23 mouse cellular contexts compared by ENCODE assay signal in the genomic region with DNA sequence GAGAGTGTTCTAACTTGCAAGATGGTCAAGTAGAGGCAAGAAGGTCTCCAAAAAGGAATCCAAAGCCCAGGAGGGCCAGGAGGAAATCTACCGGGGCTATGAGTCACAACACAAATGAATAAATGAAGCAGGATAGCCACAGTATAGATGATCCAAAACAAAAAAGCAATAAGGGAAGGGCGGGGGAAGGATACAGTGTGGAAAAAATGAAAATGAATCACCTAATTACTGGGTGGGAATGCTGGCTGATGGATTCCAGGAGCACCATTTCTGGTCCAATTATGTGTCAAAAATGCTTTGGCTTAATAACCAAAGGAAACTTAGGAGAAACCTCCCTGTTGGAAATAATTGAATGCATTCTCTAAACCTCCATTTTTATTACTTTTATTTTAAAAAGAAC.
DNase-seq lines count a peak whose midpoint lies in the region; ATAC-seq and TF ChIP-seq lines count a peak whose summit lies in the region.
"Had no signal": no experiment of that assay in that cellular context is flagged by ENCODE, and none has a peak within 500 bp of the region (broad histone marks: within the 10 kb centered on the region; RNA-seq: fewer than 3 reads in every experiment).

No protein-coding gene starts in this region.

- H3ac ChIP-seq in C2C12 (ENCODE audit: control insufficient read depth, insufficient read length, low read depth) = no peak overlapping the region

- H3K79me3 ChIP-seq in C2C12 (ENCODE audit: low read depth) = no peaks in the 10 kb centered on the region

- peaks cover 17% of the 10 kb centered on the region for H3K4me1 ChIP-seq in heart, embryonic 16.5 days (ENCODE audit: control insufficient read depth, insufficient read depth, low read length)
- H3K4me1 ChIP-seq in stomach, embryonic 14.5 days (ENCODE audit: control insufficient read depth, insufficient read depth, low read length) = peaks cover 5% of the 10 kb centered on the region; the same call in 1 of the 2 replicates
- H3K4me1 ChIP-seq: embryonic facial prominence, embryonic 10.5 days; hindbrain, embryonic 13.5 days; midbrain, embryonic 12.5 days; neural tube, embryonic 12.5 days had no signal

- intact Hi-C loops in heart, postnatal 14 days (cut with DNase I) = no loop called here

- WGBS in heart, embryonic 16.5 days = 79% methylated on average over 2 of the region's 2 CpGs
- WGBS in stomach, embryonic 14.5 days = 60% methylated on average over 2 of the region's 2 CpGs

- H3K36me3 ChIP-seq in heart, embryonic 16.5 days (ENCODE audit: control insufficient read depth, insufficient read depth) = no peaks in the 10 kb centered on the region
- H3K36me3 ChIP-seq in C2C12 (ENCODE audit: control insufficient read depth, insufficient read depth) = no peaks in the 10 kb centered on the region
- no peaks in the 10 kb centered on the region for H3K36me3 ChIP-seq in stomach, embryonic 14.5 days (ENCODE audit: control insufficient read depth, insufficient read depth, low read length)
- H3K36me3 ChIP-seq: embryonic facial prominence, embryonic 10.5 days; heart, embryonic 15.5 days; hindbrain, embryonic 13.5 days; midbrain, embryonic 12.5 days; neural tube, embryonic 12.5 days had no signal

- no peak for DNase-seq in heart, postnatal 14 days
- peak; percentile 31 for DNase-seq in NIH3T3 (ENCODE audit: low read depth)
- DNase-seq in testis, postnatal 14 days (ENCODE audit: low spot score) = no peak
- DNase-seq in layer of hippocampus, postnatal 14 days (ENCODE audit: low spot score in 2 of 2) = no peak
- DNase-seq: adrenal gland, adult 8-10 months; B cell, adult 2 months; cerebellum, adult 8-10 months; lung, adult 18-20 months; thymus, adult 18-20 months had no signal

- H3K9ac ChIP-seq in heart, embryonic 16.5 days (ENCODE audit: low read length) = no peak overlapping the region
- H3K9ac ChIP-seq in stomach, embryonic 14.5 days (replicated peaks; ENCODE audit: low read depth, low read length) = no peak overlapping the region
- H3K9ac ChIP-seq: heart, embryonic 15.5 days; hindbrain, embryonic 13.5 days; midbrain, embryonic 12.5 days; neural tube, embryonic 12.5 days had no signal

- 0 out of 2 replicates have a peak overlapping the region, but pooled peaks have one; percentile 27 for H3K27ac ChIP-seq in heart, embryonic 16.5 days (ENCODE audit: low read length)
- H3K27ac ChIP-seq in stomach, embryonic 14.5 days (ENCODE audit: low read length) = peak overlapping the region; percentile 61; the same call in 1 of the 2 replicates
- H3K27ac ChIP-seq: embryonic facial prominence, embryonic 10.5 days; heart, embryonic 15.5 days; hindbrain, embryonic 13.5 days; kidney, postnatal 0 days; midbrain, embryonic 12.5 days; neural tube, embryonic 12.5 days had no signal

- no peaks in the 10 kb centered on the region for H3K79me2 ChIP-seq in C2C12 (ENCODE audit: control insufficient read depth, insufficient read depth)

- no peak for TF ChIP-seq CTCF in C2C12 (IDR thresholded peaks at IDR 0.05; ENCODE audit: control insufficient read depth, insufficient read depth, insufficient read length)

- no peaks in the 10 kb centered on the region for H3K27me3 ChIP-seq in heart, embryonic 16.5 days (ENCODE audit: control insufficient read depth, insufficient read depth, low read length)
- H3K27me3 ChIP-seq in C2C12 (ENCODE audit: control insufficient read depth, insufficient read depth, insufficient read length) = no peaks in the 10 kb centered on the region
- no peaks in the 10 kb centered on the region for H3K27me3 ChIP-seq in stomach, embryonic 14.5 days (ENCODE audit: control insufficient read depth, insufficient read depth, low read length)
- H3K27me3 ChIP-seq: heart, embryonic 15.5 days; hindbrain, embryonic 13.5 days; midbrain, embryonic 12.5 days; neural tube, embryonic 12.5 days; Patski had no signal

- H3K9me3 ChIP-seq in heart, embryonic 16.5 days (replicated peaks; ENCODE audit: control insufficient read depth, low read length) = peaks cover 2% of the 10 kb centered on the region; the same call in 1 of the 2 replicates
- H3K9me3 ChIP-seq in stomach, embryonic 14.5 days (ENCODE audit: control insufficient read depth, low read depth, low read length) = no peaks in the 10 kb centered on the region
- H3K9me3 ChIP-seq: heart, embryonic 15.5 days; hindbrain, embryonic 13.5 days; neural tube, embryonic 12.5 days had no signal

- H3K4me2 ChIP-seq in heart, embryonic 16.5 days (ENCODE audit: low read depth, low read length) = no peak overlapping the region
- no peak overlapping the region for H3K4me2 ChIP-seq in stomach, embryonic 14.5 days (replicated peaks; ENCODE audit: low read depth, low read length)
- H3K4me2 ChIP-seq: heart, embryonic 15.5 days; hindbrain, embryonic 13.5 days; liver, embryonic 11.5 days; midbrain, embryonic 12.5 days; neural tube, embryonic 12.5 days had no signal

- no peak for ATAC-seq in heart, embryonic 16.5 days (replicated peaks; ENCODE audit: extremely low read depth, insufficient read depth, low FRiP score)
- ATAC-seq in stomach, embryonic 14.5 days (ENCODE audit: insufficient number of reproducible peaks, insufficient read depth, low FRiP score, low read depth) = no peak
- ATAC-seq: forebrain, embryonic 14.5 days; inflammation-experienced regulatory T-cells, adult 6 months; Patski had no signal

- H3K4me3 ChIP-seq in heart, embryonic 16.5 days (ENCODE audit: low read length) = no peak overlapping the region
- H3K4me3 ChIP-seq in C2C12 (ENCODE audit: insufficient read depth, poor library complexity, severe bottlenecking) = no peak overlapping the region
- no peak overlapping the region for H3K4me3 ChIP-seq in stomach, embryonic 14.5 days (ENCODE audit: low read depth, low read length)
- H3K4me3 ChIP-seq: embryonic facial prominence, embryonic 10.5 days; erythroblast, embryonic 14.5 days; heart, embryonic 15.5 days; hindbrain, embryonic 13.5 days; midbrain, embryonic 12.5 days; neural tube, embryonic 12.5 days had no signal

TF ChIP-seq in C2C12, 6 proteins besides CTCF, POLR2A, EP300 and RAD21:
- TF ChIP-seq FOSL1 (IDR thresholded peaks at IDR 0.05; ENCODE audit: insufficient read depth, low read length, poor library complexity, severe bottlenecking) (peak; percentile 43), USF1 (IDR thresholded peaks at IDR 0.05; ENCODE audit: low read depth) (no peak), CEBPB (IDR thresholded peaks at IDR 0.05; ENCODE audit: low read depth) (no peak)
